Mouse (Mus musculus) stomach, postnatal 0 days (tissue): ENCODE data around the gene Ggta1. TPM values are rescaled to one million over a fixed set of nuclear protein-coding genes. Genes with fewer than 3 reads are reported as not detected.

Experiments
- ATAC-seq: fragments of 200-750 bp; cut with Nextera tagmentation; 2 replicates; pipeline ENCODE4 v1.8.0; 2017; ENCODE audit not compliant: low FRiP score, low TSS enrichment
- DNase-seq: peaks from one replicate; pipeline ENCODE4 v3.0.0-alpha.2; 2016; ENCODE audit warnings: low spot score
- H3K27ac ChIP-seq: fragments of 300-500 bp; sonication (generic); replicated peaks from 2 replicates; pipeline ENCODE4 v1.5.1; 2014; ENCODE audit warnings: mild to moderate bottlenecking, control low read depth
- H3K27me3 ChIP-seq: fragments of 300-500 bp; sonication (generic); 2 replicates; pipeline ENCODE4 v1.6.1; 2014; ENCODE audit warnings: low read length; ENCODE audit not compliant: control insufficient read depth, insufficient read depth
- H3K36me3 ChIP-seq: fragments of 300-500 bp; sonication (generic); 2 replicates; pipeline ENCODE4 v1.6.1; 2014; ENCODE audit warnings: low read length, mixed read lengths; ENCODE audit not compliant: control insufficient read depth, insufficient read depth
- H3K4me1 ChIP-seq: fragments of 300-500 bp; sonication (generic); replicated peaks from 2 replicates; pipeline ENCODE4 v1.6.1; 2014; ENCODE audit warnings: antibody characterized with exemption; ENCODE audit not compliant: control insufficient read depth, insufficient read depth
- H3K4me2 ChIP-seq: fragments of 300-500 bp; sonication (generic); replicated peaks from 2 replicates; pipeline ENCODE4 v1.6.1; 2014; ENCODE audit warnings: low read depth, mild to moderate bottlenecking, control low read depth, moderate library complexity
- H3K4me3 ChIP-seq: fragments of 300-500 bp; sonication (generic); 2 replicates; pipeline ENCODE4 v1.5.1; 2014; ENCODE audit warnings: low read depth, low read length, control low read depth
- H3K9ac ChIP-seq: fragments of 300-500 bp; sonication (generic); 2 replicates; pipeline ENCODE4 v1.6.1; 2014; ENCODE audit warnings: mild to moderate bottlenecking, low read length, control low read depth, mixed read lengths
- H3K9me3 ChIP-seq: fragments of 300-500 bp; sonication (generic); 2 replicates; pipeline ENCODE4 v1.6.1; 2016; ENCODE audit warnings: low read length; ENCODE audit not compliant: control insufficient read depth
- CTCF ChIP-seq: IDR thresholded peaks from 2 replicates; pipeline ENCODE4 v1.5.1; 2016; ENCODE audit warnings: antibody characterized with exemption, low read depth, mild to moderate bottlenecking, moderate library complexity
- EP300 ChIP-seq: optimal IDR thresholded peaks from 2 replicates; pipeline ENCODE3; 2016; ENCODE audit warnings: antibody characterized with exemption
- WGBS: fragments of 180-500 bp; shearing (Covaris S2); extraction: QIAGEN DNeasy Blood & Tissue Kit; methylation state at CpG from one replicate; pipeline ENCODE4 v1.1.7; 2014; 5-methylcytosine and 5-hydroxymethylcytosine counted together
- polyA plus RNA-seq: library from polyadenylated mRNA; unstranded; fragments of >200 nt; fragmentation: Nextera tagmentation; extraction: Ambion mirVana; gene quantifications from 2 replicates; pipeline ENCODE4 v1.2.1, GENCODE M21; 2015

The Ggta1 gene
- polyA plus RNA-seq, 1 experiment from 2014 or later, result 11.5 TPM

DNA sequence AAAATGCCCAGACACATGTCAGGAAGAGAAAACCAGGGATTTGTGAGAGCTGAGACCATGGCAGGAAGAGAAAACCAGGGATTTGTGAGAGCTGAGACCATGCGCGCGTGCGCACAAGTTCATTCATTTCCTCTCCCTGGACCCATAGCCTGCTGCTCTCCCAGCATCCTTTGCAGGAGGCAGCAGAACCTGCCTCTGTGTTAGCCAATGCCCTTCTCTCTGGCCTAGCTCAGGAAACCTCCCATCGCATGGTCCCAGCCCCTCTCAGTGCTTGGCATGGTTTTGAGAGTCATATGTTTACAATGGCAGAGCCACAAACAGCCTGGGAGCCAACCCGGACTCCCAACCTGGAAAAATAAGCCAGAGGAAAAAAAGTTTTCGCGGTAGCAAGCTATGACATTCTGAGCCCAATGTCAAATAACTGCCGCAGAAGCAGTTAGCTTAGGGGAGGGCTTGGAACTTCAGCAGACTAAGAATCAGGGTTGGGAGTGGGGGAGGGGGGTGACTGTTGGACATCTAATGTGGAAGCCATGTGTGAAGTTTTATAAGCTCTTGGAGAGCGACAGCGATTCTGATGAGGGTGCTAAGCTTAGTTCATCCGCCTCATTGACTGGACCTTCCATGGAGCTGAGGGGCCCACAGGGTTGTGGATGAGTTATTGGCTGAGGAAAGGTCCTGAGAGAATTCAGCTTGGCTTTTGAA lies 40.1 kb upstream of the Ggta1 start:
- H3K27me3 ChIP-seq, result no peaks in the 10 kb centered on the region
- H3K4me3 ChIP-seq, result no peak overlapping the region
- H3K4me2 ChIP-seq, result no peak overlapping the region
- ATAC-seq (no peak), DNase-seq (no peak)
- 63% methylated on average over 12 of the region's 12 CpGs for WGBS
- H3K4me1 ChIP-seq, result peaks cover 12% of the 10 kb centered on the region; the same call in 1 of the 2 replicates
- no peaks in the 10 kb centered on the region for H3K9me3 ChIP-seq
- H3K27ac ChIP-seq, result peak overlapping the region; percentile 82
- H3K36me3 ChIP-seq, result no peaks in the 10 kb centered on the region
- H3K9ac ChIP-seq, result no peak overlapping the region
- TF ChIP-seq CTCF (no peak), EP300 (no peak)

DNA sequence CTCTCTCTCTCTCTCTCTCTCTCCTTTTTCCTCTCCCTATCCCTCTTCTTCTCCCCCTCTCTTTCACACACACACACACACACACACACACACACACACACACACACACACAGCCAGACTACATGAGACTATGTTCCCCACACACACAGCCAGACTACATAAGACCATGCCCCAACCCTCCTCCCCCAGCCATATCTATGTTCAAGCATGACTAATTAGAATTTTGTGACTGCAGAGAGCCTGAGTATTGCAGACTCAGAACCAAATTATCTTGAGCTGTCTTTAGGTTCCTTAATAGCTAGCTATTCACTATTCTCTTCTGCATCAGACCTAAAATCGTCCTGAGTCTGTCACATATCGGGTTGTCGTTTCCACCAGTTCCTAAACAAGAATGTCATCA lies 39.5 kb upstream of the Ggta1 start:
- no peak overlapping the region for H3K4me2 ChIP-seq
- 78% methylated on average over 3 of the region's 3 CpGs for WGBS
- no peaks in the 10 kb centered on the region for H3K27me3 ChIP-seq
- no peak overlapping the region; the same call in 1 of the 2 replicates for H3K27ac ChIP-seq
- no peak for ATAC-seq
- peaks cover 12% of the 10 kb centered on the region; the same call in 1 of the 2 replicates for H3K4me1 ChIP-seq
- DNase-seq, result no peak
- H3K4me3 ChIP-seq, result no peak overlapping the region
- no peaks in the 10 kb centered on the region for H3K9me3 ChIP-seq
- H3K9ac ChIP-seq, result no peak overlapping the region
- TF ChIP-seq CTCF, result no peak
- no peak for TF ChIP-seq EP300
- no peaks in the 10 kb centered on the region for H3K36me3 ChIP-seq

DNA sequence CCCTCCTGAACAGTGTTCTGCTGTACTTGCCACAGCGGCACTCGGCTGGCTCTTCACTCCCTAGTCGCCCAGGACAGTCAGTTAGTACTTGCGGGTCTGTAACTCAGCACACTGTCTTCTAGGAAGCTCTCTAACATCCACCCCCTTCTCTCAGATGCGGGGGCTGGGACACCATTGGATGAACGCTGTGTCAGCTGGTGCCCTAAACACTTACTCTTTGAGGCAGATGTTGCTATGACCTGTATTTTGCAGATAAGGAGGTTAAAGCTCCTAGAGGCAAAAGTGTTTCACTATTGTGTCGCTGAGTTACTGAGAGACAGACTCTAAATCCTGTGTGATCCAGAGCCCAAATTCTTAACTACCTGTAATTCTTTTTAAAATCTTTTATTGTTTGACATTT lies 36.4 kb upstream of the Ggta1 start:
- WGBS, result 75% methylated on average over 7 of the region's 7 CpGs
- Histone ChIP-seq H3K27me3 (no peaks in the 10 kb centered on the region), H3K4me3 (no peak overlapping the region), H3K4me1 (peaks cover 8% of the 10 kb centered on the region; the same call in 1 of the 2 replicates), H3K27ac (no peak overlapping the region), H3K9me3 (no peaks in the 10 kb centered on the region), H3K9ac (no peak overlapping the region), H3K4me2 (no peak overlapping the region), H3K36me3 (no peaks in the 10 kb centered on the region)
- TF ChIP-seq CTCF, result no peak
- no peak for ATAC-seq
- DNase-seq, result no peak

DNA sequence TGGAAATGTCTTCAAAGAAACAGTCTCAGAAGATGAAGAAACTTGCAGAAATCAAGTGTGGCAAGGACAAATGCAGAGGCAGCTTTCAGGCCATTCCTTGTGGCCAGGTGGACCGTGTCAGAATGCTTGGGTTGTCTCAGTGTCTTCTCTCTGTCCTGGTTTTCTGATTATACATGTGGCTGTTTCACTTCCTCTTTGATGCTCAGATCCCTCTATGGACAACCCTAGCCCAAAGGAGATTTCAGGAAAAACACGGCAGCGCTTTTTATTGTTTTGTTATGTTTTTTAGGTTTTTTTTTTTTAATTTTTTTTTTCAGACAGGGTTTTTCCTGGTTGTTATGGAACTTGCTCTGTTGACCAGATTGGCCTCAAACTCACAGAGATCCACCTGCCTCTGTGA lies 35.9 kb upstream of the Ggta1 start:
- H3K4me2 ChIP-seq, result no peak overlapping the region
- H3K36me3 ChIP-seq, result no peaks in the 10 kb centered on the region
- ATAC-seq (no peak), DNase-seq (no peak)
- peaks cover 8% of the 10 kb centered on the region; the same call in 1 of the 2 replicates for H3K4me1 ChIP-seq
- H3K9ac ChIP-seq, result no peak overlapping the region
- H3K27me3 ChIP-seq, result no peaks in the 10 kb centered on the region
- H3K4me3 ChIP-seq, result no peak overlapping the region
- TF ChIP-seq EP300 (no peak), CTCF (no peak)
- WGBS, result 75% methylated on average over 3 of the region's 3 CpGs
- H3K27ac ChIP-seq, result no peak overlapping the region
- H3K9me3 ChIP-seq, result no peaks in the 10 kb centered on the region

DNA sequence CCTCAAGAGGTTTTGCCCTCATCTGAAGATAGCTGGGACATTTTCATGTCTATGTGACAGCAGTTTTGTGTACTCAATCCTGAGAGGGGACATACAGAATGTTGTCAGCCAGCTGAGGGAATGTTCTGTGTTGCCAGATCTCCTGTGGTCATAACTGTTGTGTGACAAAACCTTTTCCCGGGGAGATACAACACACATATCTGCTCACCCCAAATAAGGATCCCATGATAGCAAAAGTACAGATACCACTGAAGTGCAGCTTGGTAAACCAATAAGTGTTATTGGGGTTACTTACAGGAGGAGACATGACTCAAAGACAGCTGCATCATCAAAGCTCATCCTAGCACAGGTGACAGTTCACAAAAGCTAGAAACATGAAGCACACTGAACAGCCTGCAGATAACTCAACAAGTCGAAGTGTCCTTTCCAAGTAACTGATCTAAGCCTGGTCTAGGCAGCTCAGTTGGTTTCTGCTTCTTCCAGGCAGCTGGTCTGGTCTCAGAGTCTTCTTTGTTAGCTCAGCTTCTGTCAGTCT lies 34.7 kb upstream of the Ggta1 start:
- Histone ChIP-seq H3K27me3 (no peaks in the 10 kb centered on the region), H3K9me3 (no peaks in the 10 kb centered on the region), H3K4me3 (no peak overlapping the region), H3K36me3 (no peaks in the 10 kb centered on the region), H3K9ac (no peak overlapping the region), H3K4me2 (no peak overlapping the region), H3K27ac (no peak overlapping the region), H3K4me1 (0 out of 2 replicates have a peak, but pooled peaks cover 3% of the 10 kb centered on the region)
- 86% methylated on average over 2 of the region's 2 CpGs for WGBS
- TF ChIP-seq EP300 (no peak), CTCF (no peak)
- DNase-seq, result no peak
- no peak for ATAC-seq

DNA sequence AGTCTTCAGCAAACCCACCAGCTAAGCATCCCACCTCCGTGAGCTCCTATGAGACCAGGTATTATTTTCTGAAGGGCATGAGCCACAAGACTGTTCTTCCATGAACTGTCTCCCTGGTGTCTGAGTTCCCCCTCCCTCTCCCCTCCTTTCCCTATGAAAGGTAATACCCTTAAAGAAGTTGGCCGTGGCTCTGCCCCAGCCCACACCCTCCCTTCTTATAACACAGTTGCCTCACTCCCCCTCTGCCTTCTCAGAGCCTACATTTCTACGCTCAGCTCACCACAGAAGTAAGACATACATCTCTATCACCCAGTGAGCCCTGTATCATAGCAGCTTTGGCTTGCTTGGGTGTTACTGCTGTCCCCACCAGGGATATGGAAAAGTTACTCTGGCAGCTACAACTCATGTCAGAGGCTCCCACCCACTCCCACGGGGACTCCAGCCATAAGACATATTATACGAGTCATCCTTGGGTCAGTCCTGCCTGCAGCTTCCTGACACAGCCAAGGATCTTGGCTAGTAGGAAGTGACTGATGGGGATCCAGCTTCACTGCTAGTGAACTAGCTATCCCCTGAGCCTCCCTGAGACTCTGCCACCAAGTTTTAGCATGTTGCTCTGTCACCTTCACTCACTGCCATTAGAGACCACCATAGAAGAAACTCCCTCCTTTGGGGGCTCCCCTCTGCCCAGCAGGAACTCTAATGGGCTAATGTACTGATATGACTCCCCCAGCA lies 33.4 kb upstream of the Ggta1 start:
- H3K9me3 ChIP-seq, result no peaks in the 10 kb centered on the region
- DNase-seq, result no peak
- no peak overlapping the region for H3K9ac ChIP-seq
- H3K27ac ChIP-seq, result peak overlapping the region; percentile 61; the same call in 1 of the 2 replicates
- WGBS, result 59% methylated on average over 5 of the region's 5 CpGs
- ATAC-seq, result no peak
- H3K4me2 ChIP-seq, result no peak overlapping the region
- TF ChIP-seq CTCF (no peak), EP300 (no peak)
- H3K4me1 ChIP-seq, result 0 out of 2 replicates have a peak, but pooled peaks cover 3% of the 10 kb centered on the region
- H3K36me3 ChIP-seq, result no peaks in the 10 kb centered on the region
- no peaks in the 10 kb centered on the region for H3K27me3 ChIP-seq
- no peak overlapping the region for H3K4me3 ChIP-seq
